10 mouse cellular contexts compared by ENCODE assay signal in the genomic region with DNA sequence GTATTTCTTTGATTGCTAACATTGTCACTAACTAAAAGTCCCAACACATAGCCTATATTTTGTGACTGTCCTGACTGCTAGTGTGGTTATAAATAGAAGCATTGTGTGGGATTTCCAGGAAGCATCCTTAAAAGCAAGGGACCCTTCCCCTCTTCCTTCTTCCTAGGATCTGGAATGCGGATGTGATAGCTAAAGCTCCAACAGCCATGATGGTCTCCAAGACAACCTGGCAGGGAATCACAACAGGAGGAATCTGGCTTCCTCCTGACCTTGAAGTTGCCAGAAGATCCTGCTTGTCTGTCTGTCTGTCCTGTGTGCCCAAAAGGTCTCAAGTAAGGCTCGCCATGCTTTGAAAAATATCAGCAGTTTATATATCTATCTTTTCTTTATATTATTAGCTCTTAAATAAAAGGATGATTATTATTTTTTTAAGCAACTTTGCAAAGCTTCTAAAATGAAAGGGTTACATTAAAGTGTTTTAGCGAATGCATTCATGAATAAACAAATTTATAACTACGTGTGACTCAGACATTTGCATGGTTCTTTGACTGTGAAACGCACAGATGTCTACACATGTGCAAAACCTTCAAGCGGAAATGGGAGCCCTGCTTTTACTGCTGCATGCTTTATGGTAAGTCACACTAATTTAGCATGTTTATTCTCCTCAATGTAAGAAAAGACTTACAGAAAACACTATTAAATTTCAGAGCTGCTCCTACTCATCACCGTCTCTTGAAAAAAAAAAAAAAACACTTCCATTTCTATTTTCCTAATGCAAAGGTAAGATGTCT.
DNase-seq lines count a peak whose midpoint lies in the region; ATAC-seq and TF ChIP-seq lines count a peak whose summit lies in the region.
"Had no signal": no experiment of that assay in that cellular context is flagged by ENCODE, and none has a peak within 500 bp of the region (broad histone marks: within the 10 kb centered on the region; RNA-seq: fewer than 3 reads in every experiment).

No protein-coding gene starts in this region.

- no peak overlapping the region for H3K9ac ChIP-seq in heart, embryonic 13.5 days
- H3K9ac ChIP-seq in liver, postnatal 0 days (replicated peaks) = no peak overlapping the region
- H3K9ac ChIP-seq in liver, embryonic 11.5 days (ENCODE audit: low read depth, low read length) = no peak overlapping the region
- H3K9ac ChIP-seq: limb, embryonic 12.5 days had no signal

- DNase-seq in heart, postnatal 14 days = no peak
- DNase-seq in liver, postnatal 0 days = no peak
- DNase-seq in liver, embryonic 11.5 days (ENCODE audit: low spot score) = no peak
- DNase-seq in brain, embryonic 14.5 days (ENCODE audit: low read depth) = peak; percentile 42
- peak; percentile 26 for DNase-seq in kidney, postnatal 10 days
- DNase-seq: adrenal gland, adult 8-10 months had no signal

- 76% methylated on average over 7 of the region's 7 CpGs for WGBS in heart, embryonic 13.5 days
- 79% methylated on average over 7 of the region's 7 CpGs for WGBS in liver, postnatal 0 days (ENCODE audit: insufficient replicate concordance)
- 84% methylated on average over 7 of the region's 7 CpGs for WGBS in liver, embryonic 11.5 days

- H3K4me2 ChIP-seq in heart, embryonic 13.5 days = no peak overlapping the region
- H3K4me2 ChIP-seq in liver, postnatal 0 days (ENCODE audit: low read depth, low read length) = no peak overlapping the region
- no peak overlapping the region for H3K4me2 ChIP-seq in liver, embryonic 11.5 days
- H3K4me2 ChIP-seq: limb, embryonic 12.5 days had no signal

- H3K4me3 ChIP-seq in heart, embryonic 13.5 days = no peak overlapping the region
- H3K4me3 ChIP-seq in liver, postnatal 0 days (ENCODE audit: low read depth, low read length) = no peak overlapping the region
- no peak overlapping the region for H3K4me3 ChIP-seq in liver, embryonic 11.5 days (ENCODE audit: low read depth, low read length)
- H3K4me3 ChIP-seq: forebrain, embryonic 10.5 days; limb, embryonic 12.5 days had no signal

- H3K4me1 ChIP-seq in heart, embryonic 13.5 days = peaks cover 19% of the 10 kb centered on the region
- no peaks in the 10 kb centered on the region for H3K4me1 ChIP-seq in liver, postnatal 0 days (ENCODE audit: insufficient read depth)
- H3K4me1 ChIP-seq in liver, embryonic 11.5 days (replicated peaks; ENCODE audit: control insufficient read depth, insufficient read depth, low read length) = no peaks in the 10 kb centered on the region
- H3K4me1 ChIP-seq: forebrain, embryonic 10.5 days; limb, embryonic 12.5 days had no signal

- H3K9me3 ChIP-seq in heart, embryonic 13.5 days = no peaks in the 10 kb centered on the region
- H3K9me3 ChIP-seq in liver, postnatal 0 days (ENCODE audit: low read length) = no peaks in the 10 kb centered on the region
- no peaks in the 10 kb centered on the region for H3K9me3 ChIP-seq in liver, embryonic 11.5 days (ENCODE audit: control insufficient read depth, low read length)
- H3K9me3 ChIP-seq: forebrain, embryonic 10.5 days; limb, embryonic 12.5 days had no signal

- ATAC-seq in heart, embryonic 13.5 days (ENCODE audit: extremely low read depth, insufficient number of reproducible peaks, low FRiP score, low TSS enrichment) = no peak
- ATAC-seq in liver, postnatal 0 days = 0 out of 2 replicates have a peak, but pooled peaks have one; percentile 13
- ATAC-seq in liver, embryonic 11.5 days (replicated peaks; ENCODE audit: low FRiP score) = no peak
- no peak for ATAC-seq in megakaryocyte, adult 5-6 weeks (ENCODE audit: poor library complexity, severe bottlenecking)

- TF ChIP-seq EP300 in liver, postnatal 0 days (IDR thresholded peaks at IDR 0.05; ENCODE audit: low read depth) = no peak

- H3K27ac ChIP-seq in heart, embryonic 13.5 days (replicated peaks) = peak overlapping the region; percentile 29; the same call in 1 of the 2 replicates
- no peak overlapping the region for H3K27ac ChIP-seq in liver, postnatal 0 days (ENCODE audit: low read depth)
- no peak overlapping the region for H3K27ac ChIP-seq in liver, embryonic 11.5 days (ENCODE audit: low read depth, low read length)
- H3K27ac ChIP-seq: forebrain, embryonic 10.5 days; limb, embryonic 12.5 days had no signal

- no peaks in the 10 kb centered on the region for H3K27me3 ChIP-seq in heart, embryonic 13.5 days (replicated peaks)
- no peaks in the 10 kb centered on the region for H3K27me3 ChIP-seq in liver, postnatal 0 days (ENCODE audit: insufficient read depth, low read length)
- H3K27me3 ChIP-seq in liver, embryonic 11.5 days (replicated peaks; ENCODE audit: control insufficient read depth, insufficient read depth, low read length) = no peaks in the 10 kb centered on the region
- H3K27me3 ChIP-seq: limb, embryonic 12.5 days had no signal

- intact Hi-C loops in heart, postnatal 14 days (cut with DNase I) = loop anchor here (2.0 to 5.0 kb wide), 3 partner anchors 157 to 412 kb away; no protein-coding TSS in a partner anchor

- H3K36me3 ChIP-seq in heart, embryonic 13.5 days = no peaks in the 10 kb centered on the region
- no peaks in the 10 kb centered on the region for H3K36me3 ChIP-seq in liver, postnatal 0 days (replicated peaks; ENCODE audit: insufficient read depth, low read length)
- H3K36me3 ChIP-seq in liver, embryonic 11.5 days (ENCODE audit: control insufficient read depth, insufficient read depth, low read length) = no peaks in the 10 kb centered on the region
- H3K36me3 ChIP-seq: forebrain, embryonic 10.5 days; limb, embryonic 12.5 days had no signal

- TF ChIP-seq POLR2A in brain, embryonic 14.5 days (IDR thresholded peaks at IDR 0.05; ENCODE audit: borderline replicate concordance, extremely low read depth, insufficient read depth, insufficient read length, poor library complexity, severe bottlenecking) = no peak

- no peak for TF ChIP-seq CTCF in liver, postnatal 0 days (IDR thresholded peaks at IDR 0.05; ENCODE audit: low read depth)
- TF ChIP-seq CTCF in brain, embryonic 14.5 days (IDR thresholded peaks at IDR 0.05; ENCODE audit: borderline replicate concordance, extremely low read depth, insufficient read depth, insufficient read length) = no peak

Comparison
In these comparisons a context has a peak if more than half of its experiments do, and no peak if none do; other contexts are left out.
1. DNase-seq: peak in brain, embryonic 14.5 days (single experiment) and kidney, postnatal 10 days (single experiment); none in heart, postnatal 14 days (0 of 2), liver, postnatal 0 days (single experiment) and liver, embryonic 11.5 days (single experiment).